8 mouse cellular contexts compared by ENCODE assay signal in the genomic region with DNA sequence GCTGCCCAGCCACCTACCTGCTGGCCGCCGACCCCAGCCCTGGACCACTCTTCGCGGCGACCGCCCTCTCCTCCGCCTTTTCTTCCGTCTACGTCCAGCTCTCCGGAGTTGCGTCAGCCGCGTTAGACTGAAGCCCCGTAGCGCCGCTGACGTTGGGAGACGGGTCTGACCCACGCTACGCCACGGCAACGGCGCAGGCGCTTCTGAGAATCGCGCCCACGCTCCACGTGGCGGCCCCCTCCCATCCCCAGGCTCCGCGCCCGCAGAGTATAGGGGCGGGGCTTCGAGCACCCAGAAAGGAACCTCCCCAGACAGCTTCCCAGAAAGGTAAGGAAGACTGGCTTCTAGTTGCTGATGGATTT. TPM values are rescaled to one million over a fixed set of nuclear protein-coding genes. Genes with fewer than 3 reads are reported as not detected.
DNase-seq lines count a peak whose midpoint lies in the region; ATAC-seq and TF ChIP-seq lines count a peak whose summit lies in the region.

Gene Aldh18a1, minus strand, starts transcription at position 171 of the 362 bp plus-strand sequence.

- TF ChIP-seq CTCF in kidney, postnatal 0 days (IDR thresholded peaks at IDR 0.05; ENCODE audit: low read depth), result no peak; the same call in 1 of the 2 replicates

- ATAC-seq in erythroid progenitor cell, adult 5-6 weeks (replicated peaks; ENCODE audit: low FRiP score, poor library complexity, severe bottlenecking), result peak; percentile 86
- peak; percentile 94 for ATAC-seq in heart, embryonic 12.5 days (ENCODE audit: insufficient number of reproducible peaks, low FRiP score)
- peak; percentile 97 for ATAC-seq in kidney, postnatal 0 days (replicated peaks; ENCODE audit: low FRiP score, low read depth)
- peak; percentile 88 for ATAC-seq in liver, embryonic 11.5 days (replicated peaks; ENCODE audit: low FRiP score)
- peak; percentile 94 for ATAC-seq in stomach, embryonic 14.5 days (ENCODE audit: insufficient number of reproducible peaks, insufficient read depth, low FRiP score, low read depth)

- peak within 1 kb of the TSS; percentile 95 for H3K4me2 ChIP-seq in heart, embryonic 12.5 days
- H3K4me2 ChIP-seq in kidney, postnatal 0 days (ENCODE audit: low read length), result peak within 1 kb of the TSS; percentile 80
- peak within 1 kb of the TSS; percentile 77 for H3K4me2 ChIP-seq in liver, embryonic 11.5 days
- H3K4me2 ChIP-seq in stomach, embryonic 14.5 days (replicated peaks; ENCODE audit: low read depth, low read length), result peak within 1 kb of the TSS; percentile 89

- peaks cover 8% of the 10 kb centered on the region for H3K4me1 ChIP-seq in heart, embryonic 12.5 days (replicated peaks)
- no peaks in the 10 kb centered on the region for H3K4me1 ChIP-seq in kidney, postnatal 0 days (replicated peaks; ENCODE audit: insufficient read depth, low read length)
- H3K4me1 ChIP-seq in liver, embryonic 11.5 days (replicated peaks; ENCODE audit: control insufficient read depth, insufficient read depth, low read length), result peaks cover 19% of the 10 kb centered on the region
- peaks cover 7% of the 10 kb centered on the region; the same call in 1 of the 2 replicates for H3K4me1 ChIP-seq in stomach, embryonic 14.5 days (ENCODE audit: control insufficient read depth, insufficient read depth, low read length)

- H3K36me3 ChIP-seq in heart, embryonic 12.5 days, result peaks cover 5% of the 10 kb centered on the region; the same call in 1 of the 2 replicates
- no peaks in the 10 kb centered on the region for H3K36me3 ChIP-seq in kidney, postnatal 0 days (ENCODE audit: insufficient read depth, low read length)
- peaks cover 2% of the 10 kb centered on the region; the same call in 1 of the 2 replicates for H3K36me3 ChIP-seq in liver, embryonic 11.5 days (ENCODE audit: control insufficient read depth, insufficient read depth, low read length)
- no peaks in the 10 kb centered on the region; the same call in 1 of the 2 replicates for H3K36me3 ChIP-seq in stomach, embryonic 14.5 days (ENCODE audit: control insufficient read depth, insufficient read depth, low read length)

- peak within 1 kb of the TSS; percentile 94 for H3K4me3 ChIP-seq in heart, embryonic 12.5 days
- H3K4me3 ChIP-seq in kidney, postnatal 0 days (replicated peaks; ENCODE audit: low read depth, low read length), result peak within 1 kb of the TSS; percentile 63
- H3K4me3 ChIP-seq in liver, embryonic 11.5 days (ENCODE audit: low read depth, low read length), result peak within 1 kb of the TSS; percentile 85
- peak within 1 kb of the TSS; percentile 90 for H3K4me3 ChIP-seq in stomach, embryonic 14.5 days (ENCODE audit: low read depth, low read length)

- peak; percentile 96 for DNase-seq in CD4-positive helper T cell, adult 2 months (ENCODE audit: low read depth, low spot score)
- peak; percentile 84 for DNase-seq in brain, embryonic 18.5 days (ENCODE audit: low read depth, low spot score)
- DNase-seq in kidney, postnatal 0 days (ENCODE audit: low spot score), result peak; percentile 96
- DNase-seq in liver, embryonic 11.5 days (ENCODE audit: low spot score), result peak; percentile 92
- DNase-seq in naive thymus-derived CD4-positive, alpha-beta T cell, adult 2 months (ENCODE audit: low read depth), result peak; percentile 98

- no peaks in the 10 kb centered on the region for H3K27me3 ChIP-seq in heart, embryonic 12.5 days (replicated peaks)
- H3K27me3 ChIP-seq in kidney, postnatal 0 days (ENCODE audit: insufficient read depth, low read length), result no peaks in the 10 kb centered on the region
- H3K27me3 ChIP-seq in liver, embryonic 11.5 days (replicated peaks; ENCODE audit: control insufficient read depth, insufficient read depth, low read length), result no peaks in the 10 kb centered on the region
- no peaks in the 10 kb centered on the region for H3K27me3 ChIP-seq in stomach, embryonic 14.5 days (ENCODE audit: control insufficient read depth, insufficient read depth, low read length)

- H3K27ac ChIP-seq in heart, embryonic 12.5 days (ENCODE audit: poor library complexity, severe bottlenecking), result peak within 1 kb of the TSS; percentile 84
- H3K27ac ChIP-seq in kidney, postnatal 0 days, result no peak within 1 kb of the TSS
- H3K27ac ChIP-seq in liver, embryonic 11.5 days (ENCODE audit: low read depth, low read length), result peak within 1 kb of the TSS; percentile 79
- H3K27ac ChIP-seq in stomach, embryonic 14.5 days (ENCODE audit: low read length), result peak within 1 kb of the TSS; percentile 44

- under 1% methylated on average over 34 of the region's 34 CpGs for WGBS in heart, embryonic 12.5 days
- WGBS in kidney, postnatal 0 days, result 0% methylated on average over 34 of the region's 34 CpGs
- 0% methylated on average over 34 of the region's 34 CpGs for WGBS in liver, embryonic 11.5 days
- WGBS in stomach, embryonic 14.5 days, result 0% methylated on average over 34 of the region's 34 CpGs

- H3K9ac ChIP-seq in heart, embryonic 12.5 days, result peak within 1 kb of the TSS; percentile 88
- H3K9ac ChIP-seq in kidney, postnatal 0 days (ENCODE audit: low read depth, low read length), result peak within 1 kb of the TSS; percentile 57
- H3K9ac ChIP-seq in liver, embryonic 11.5 days (ENCODE audit: low read depth, low read length), result peak within 1 kb of the TSS; percentile 81
- H3K9ac ChIP-seq in stomach, embryonic 14.5 days (replicated peaks; ENCODE audit: low read depth, low read length), result peak within 1 kb of the TSS; percentile 71

- H3K9me3 ChIP-seq in heart, embryonic 12.5 days (replicated peaks), result no peaks in the 10 kb centered on the region
- no peaks in the 10 kb centered on the region for H3K9me3 ChIP-seq in kidney, postnatal 0 days (replicated peaks; ENCODE audit: low read length)
- H3K9me3 ChIP-seq in liver, embryonic 11.5 days (ENCODE audit: control insufficient read depth, low read length), result no peaks in the 10 kb centered on the region
- H3K9me3 ChIP-seq in stomach, embryonic 14.5 days (ENCODE audit: control insufficient read depth, low read depth, low read length), result no peaks in the 10 kb centered on the region

RNA-seq across cellular contexts. Expression of gene Aldh18a1, which starts in this region (rescaled TPM):
- 10.9 and 30.6 TPM in 2 replicates for total RNA-seq in erythroid progenitor cell, adult 5-6 weeks (2015; ENCODE audit: low replicate concordance)
- 6.5 and 13.2 TPM in 2 replicates for total RNA-seq in erythroid progenitor cell, adult 5-6 weeks (2017; ENCODE audit: low replicate concordance)
- polyA plus RNA-seq in heart, embryonic 12.5 days (2016; fragmentation: Nextera tagmentation; extraction: Ambion mirVana), result 50.2 and 50.6 TPM in 2 replicates
- 28.4 and 33.4 TPM in 2 replicates for polyA plus RNA-seq in kidney, postnatal 0 days (2015; fragmentation: Nextera tagmentation; extraction: Ambion mirVana)
- polyA plus RNA-seq in liver, embryonic 11.5 days (2014; fragmentation: Nextera tagmentation; extraction: Ambion mirVana), result 103 and 114 TPM in 2 replicates
- polyA plus RNA-seq in stomach, embryonic 14.5 days (2014; fragmentation: Nextera tagmentation; extraction: Ambion mirVana), result 60.8 and 70.3 TPM in 2 replicates
